Mouse (Mus musculus) CH12.LX (cell line): ENCODE results near the gene Csdc2. TPM values are rescaled to one million over a fixed set of nuclear protein-coding genes. Genes with fewer than 3 reads are reported as not detected.

Experiments
- DNase-seq: peaks from one replicate; pipeline ENCODE4 v3.0.0-alpha.2; 2013; ENCODE audit errors: extremely low read depth
- H3K27ac ChIP-seq: 2 replicates; pipeline ENCODE4 v1.5.1; 2012; ENCODE audit warnings: low read depth, mild to moderate bottlenecking, control low read depth, moderate library complexity; ENCODE audit not compliant: insufficient read depth
- H3K27me3 ChIP-seq: replicated peaks from 2 replicates; pipeline ENCODE3; 2012; ENCODE audit warnings: inconsistent platforms
- H3K36me3 ChIP-seq, 2 experiments: replicated peaks in 1 of 2; 2 replicates each; pipeline versions ENCODE3 to v1.6.1; 2012; ENCODE audit warnings: inconsistent platforms in 1 of 2, low read length in 1 of 2, mild to moderate bottlenecking in 1 of 2, mixed read lengths in 1 of 2, moderate library complexity in 1 of 2; ENCODE audit not compliant: control insufficient read depth in 1 of 2, insufficient read depth in 1 of 2
- H3K4me1 ChIP-seq, 2 experiments: 2 replicates each; pipeline ENCODE4 v1.6.1; 2012; ENCODE audit warnings: inconsistent platforms in 1 of 2, moderate library complexity in 1 of 2; ENCODE audit not compliant: insufficient read depth in 2 of 2, control insufficient read depth in 1 of 2
- H3K4me2 ChIP-seq: 2 replicates; pipeline ENCODE4 v1.6.1; 2012; ENCODE audit warnings: low read depth, mild to moderate bottlenecking, control low read depth; ENCODE audit not compliant: poor library complexity, insufficient read depth, severe bottlenecking
- H3K4me3 ChIP-seq, 3 experiments: fragments of 150-350 bp in 1 of 3; sonication (generic) in 1 of 3; replicated peaks in 1 of 3; 2 replicates each; pipeline versions ENCODE3 to v1.5.1; 2011 to 2012; ENCODE audit warnings: low read depth in 2 of 3, low read length in 2 of 3, mild to moderate bottlenecking in 2 of 3, moderate library complexity in 2 of 3, control low read depth in 1 of 3, improper control_type of control experiment in 1 of 3, inconsistent platforms in 1 of 3, mixed read lengths in 1 of 3; ENCODE audit not compliant: poor library complexity in 1 of 3
- H3K79me2 ChIP-seq: replicated peaks from 2 replicates; pipeline ENCODE4 v1.6.1; 2012; ENCODE audit warnings: mild to moderate bottlenecking, moderate library complexity; ENCODE audit not compliant: control insufficient read depth, poor library complexity, insufficient read depth, severe bottlenecking; ENCODE audit errors: extremely low read depth
- H3K9ac ChIP-seq: 2 replicates; pipeline ENCODE4 v1.6.1; 2012; ENCODE audit warnings: low read depth, mild to moderate bottlenecking, control low read depth, moderate library complexity; ENCODE audit not compliant: insufficient read depth
- H3K9me3 ChIP-seq: replicated peaks from 2 replicates; pipeline ENCODE3; 2012; ENCODE audit warnings: low read length, inconsistent platforms, mixed read lengths
- CHD2 ChIP-seq: IDR thresholded peaks from 2 replicates; pipeline ENCODE4 v1.6.1; 2011; ENCODE audit warnings: low read length, improper control_type of control experiment
- E2F4 ChIP-seq: IDR thresholded peaks from 2 replicates; pipeline ENCODE4 v1.6.1; 2011; ENCODE audit warnings: low read depth, low read length, improper control_type of control experiment; ENCODE audit not compliant: insufficient replicate concordance
- ELF1 ChIP-seq: IDR thresholded peaks from 2 replicates; pipeline ENCODE4 v1.6.1; 2014; ENCODE audit warnings: low read depth, mild to moderate bottlenecking, inconsistent platforms, low read length, improper control_type of control experiment
- EP300 ChIP-seq: IDR thresholded peaks from 2 replicates; pipeline ENCODE4 v1.6.1; 2011; ENCODE audit warnings: low read length, improper control_type of control experiment
- ETS1 ChIP-seq: conservative IDR thresholded peaks from 2 replicates; pipeline ENCODE4 v1.6.1; 2012; ENCODE audit warnings: low read depth, mild to moderate bottlenecking, inconsistent platforms, low read length, improper control_type of control experiment, moderate library complexity
- MAFK ChIP-seq: IDR thresholded peaks from 2 replicates; pipeline ENCODE4 v1.6.1; 2011; ENCODE audit warnings: low read length, improper control_type of control experiment; ENCODE audit not compliant: insufficient replicate concordance
- MEF2A ChIP-seq: IDR thresholded peaks from 2 replicates; pipeline ENCODE4 v1.6.1; 2014; ENCODE audit warnings: low read depth, mild to moderate bottlenecking, inconsistent platforms, low read length, improper control_type of control experiment, borderline replicate concordance
- MYC ChIP-seq: IDR thresholded peaks from 2 replicates; pipeline ENCODE4 v1.6.1; 2011; ENCODE audit warnings: low read depth, mild to moderate bottlenecking, improper control_type of control experiment, low read length
- POLR2AphosphoS2 ChIP-seq: IDR thresholded peaks from 2 replicates; pipeline ENCODE4 v1.6.1; 2011; ENCODE audit warnings: low read depth, low read length, improper control_type of control experiment
- SIN3A ChIP-seq: IDR thresholded peaks from 2 replicates; pipeline ENCODE4 v1.6.1; 2012; ENCODE audit warnings: low read length, improper control_type of control experiment, inconsistent platforms
- SMC3 ChIP-seq: IDR thresholded peaks from 2 replicates; pipeline ENCODE4 v1.6.1; 2011; ENCODE audit warnings: low read depth, low read length, improper control_type of control experiment
- TCF12 ChIP-seq: IDR thresholded peaks from 2 replicates; pipeline ENCODE4 v1.6.1; 2014; ENCODE audit warnings: low read depth, mild to moderate bottlenecking, inconsistent platforms, low read length, improper control_type of control experiment
- UBTF ChIP-seq: IDR thresholded peaks from 2 replicates; pipeline ENCODE4 v1.6.1; 2012; ENCODE audit warnings: low read depth, mild to moderate bottlenecking, inconsistent platforms, low read length, improper control_type of control experiment, moderate library complexity
- USF2 ChIP-seq: conservative IDR thresholded peaks from 2 replicates; pipeline ENCODE4 v1.6.1; 2011; ENCODE audit warnings: low read depth, low read length, improper control_type of control experiment
- ZC3H11A ChIP-seq: IDR thresholded peaks from 2 replicates; pipeline ENCODE4 v1.6.1; 2012; ENCODE audit warnings: low read depth, mild to moderate bottlenecking, inconsistent platforms, low read length, improper control_type of control experiment
- ZNF384 ChIP-seq: IDR thresholded peaks from 2 replicates; pipeline ENCODE4 v1.6.1; 2012; ENCODE audit warnings: low read depth, low read length, improper control_type of control experiment, inconsistent platforms
- dilution Hi-C: fragments of 300-500 bp; cut with MboI; formaldehyde crosslinking; loops from 2 replicates; pipeline ENCODE4 v1.14.3; 2020; ENCODE audit warnings: low sequenced_read_pairs; ENCODE audit not compliant: extremely low pct_unique_long_range_greater_than_20kb, extremely low pct_ligation_motif_present
- in situ Hi-C: fragments of 300-500 bp; cut with MboI; formaldehyde crosslinking; loops from 3 replicates; pipeline ENCODE4 v1.14.3; 2019; ENCODE audit warnings: low sequenced_read_pairs, low pct_ligation_motif_present, low pct_unique_long_range_greater_than_20kb, mixed read lengths
- polyA plus RNA-seq: library from polyadenylated mRNA; unstranded; fragments of >175 nt; gene quantifications from 2 replicates; pipeline ENCODE4 v1.2.1, GENCODE M21; 2012; ENCODE audit warnings: low read depth; ENCODE audit not compliant: insufficient read length
- total RNA-seq, 2 experiments: library from RNA; depleted of rRNA; stranded (reverse); fragments of 300-350 nt in 1 of 2; fragments of >200 nt in 1 of 2; gene quantifications; 2 replicates each; pipeline ENCODE4 v1.2.3; 2012 to 2014

Gene Csdc2
- total and polyA plus RNA-seq, 3 experiments = 0.08 to 0.43 TPM; not detected in 1

- Histone ChIP-seq H3K9me3 (no peaks in the 10 kb centered on the region), H3K4me2 (no peak overlapping the region), H3K27ac (no peak overlapping the region), H3K9ac (no peak overlapping the region), H3K79me2 (peaks cover 10% of the 10 kb centered on the region), H3K4me1 (peaks cover 0 to 21% of the 10 kb centered on the region in 2 experiments; a peak in 2 of 4 replicates), H3K27me3 (no peaks in the 10 kb centered on the region), H3K4me3 (no peak overlapping the region), H3K36me3 (peaks cover 42 to 82% of the 10 kb centered on the region in 2 experiments)
- no peak for DNase-seq
- TF ChIP-seq USF2 (no peak), TCF12 (no peak), SIN3A (no peak), MYC (no peak), ELF1 (no peak)
- dilution Hi-C loops = no loop called here
- in situ Hi-C loops = no loop called here
Observed at GRCm38 (mm10) chr15:81889175-81889574, 47.4 kb upstream of the Csdc2 start.

- Histone ChIP-seq H3K4me1 (peaks cover 0 to 21% of the 10 kb centered on the region in 2 experiments; a peak in 2 of 4 replicates), H3K4me2 (no peak overlapping the region), H3K27me3 (no peaks in the 10 kb centered on the region), H3K9ac (no peak overlapping the region), H3K4me3 (no peak overlapping the region), H3K79me2 (peaks cover 4% of the 10 kb centered on the region; the same call in 1 of the 2 replicates), H3K9me3 (no peaks in the 10 kb centered on the region), H3K36me3 (peaks cover 52 to 86% of the 10 kb centered on the region in 2 experiments), H3K27ac (no peak overlapping the region)
- in situ Hi-C loops (no loop called here), dilution Hi-C loops (no loop called here)
- TF ChIP-seq E2F4 (no peak), MAFK (no peak), POLR2AphosphoS2 (no peak), ZC3H11A (no peak), MEF2A (no peak), ZNF384 (no peak), ETS1 (no peak), SMC3 (no peak), CHD2 (no peak), EP300 (no peak), USF2 (no peak), UBTF (no peak)
- DNase-seq = no peak
Observed at GRCm38 (mm10) chr15:81891140-81891802, 45.3 kb upstream of the Csdc2 start.
